Mouse (Mus musculus) hindlimb bud, embryonic 11.5 days (tissue): ENCODE measurements around the gene Mdm1.
"Not testable (repeated sequence)": the region's sequence is repeated elsewhere in the genome, so short reads cannot be mapped to it uniquely, and the experiment has no call there.

Experiments used
- DNase-seq: peaks from one replicate; pipeline ENCODE4 v3.0.0-alpha.2; 2012; ENCODE audit warnings: low read depth, low spot score; ENCODE audit errors: extremely low spot score

The Mdm1 gene

DNA sequence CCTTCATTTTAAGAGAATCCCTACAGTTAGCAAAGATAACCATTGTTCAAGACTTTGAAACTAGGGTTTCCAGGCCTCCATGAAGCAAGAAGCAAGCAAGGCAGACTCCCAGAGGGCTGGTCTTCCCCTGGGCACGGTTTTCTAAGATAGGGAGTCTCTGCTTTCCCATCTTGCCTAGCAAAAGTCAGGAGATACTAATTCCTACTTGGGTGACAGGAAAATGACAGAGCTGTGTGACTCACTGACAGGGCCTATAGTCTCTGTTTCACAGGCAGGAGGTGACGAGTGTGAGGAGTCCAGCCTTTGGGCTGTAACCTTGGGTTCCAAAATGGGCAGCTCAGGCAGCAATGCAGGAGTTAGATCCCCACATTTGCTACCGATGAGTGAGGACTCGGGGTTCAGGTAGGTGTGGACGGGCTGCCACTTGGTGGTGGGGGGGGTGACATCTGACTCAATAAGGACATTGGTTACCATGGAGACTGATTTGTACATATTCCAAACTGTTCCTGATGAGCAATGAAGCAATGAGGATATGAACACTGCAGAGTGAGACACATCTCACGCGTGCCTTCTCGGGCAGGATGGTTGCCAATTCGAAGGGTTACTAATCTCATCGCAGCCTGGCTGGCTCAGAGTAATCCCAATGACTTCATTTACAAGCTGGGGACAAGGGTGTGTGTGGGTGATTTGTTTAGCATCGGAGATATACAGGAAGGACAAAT, 19.0 kb upstream of the Mdm1 start:
- DNase-seq: no peak

DNA sequence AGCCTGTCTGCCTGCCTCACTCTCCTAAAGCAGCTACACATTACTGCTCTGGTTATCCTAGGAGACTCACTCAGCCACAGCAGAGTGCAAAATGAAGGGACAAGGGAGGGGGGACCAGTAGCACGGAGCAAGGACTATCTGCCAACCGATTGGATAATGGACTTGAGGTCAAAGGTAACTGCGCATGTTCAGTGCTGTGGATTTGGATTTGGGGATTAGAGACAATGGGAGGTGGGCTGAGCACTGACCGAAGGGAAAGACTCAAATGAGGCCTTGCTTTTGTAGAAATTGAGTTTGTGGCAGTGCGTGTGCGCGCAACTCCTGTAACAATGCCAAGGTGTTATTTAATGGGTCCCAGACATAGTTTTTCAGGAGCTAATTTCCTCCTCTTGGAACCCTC, 16.4 kb upstream of the Mdm1 start:
- no peak for DNase-seq

DNA sequence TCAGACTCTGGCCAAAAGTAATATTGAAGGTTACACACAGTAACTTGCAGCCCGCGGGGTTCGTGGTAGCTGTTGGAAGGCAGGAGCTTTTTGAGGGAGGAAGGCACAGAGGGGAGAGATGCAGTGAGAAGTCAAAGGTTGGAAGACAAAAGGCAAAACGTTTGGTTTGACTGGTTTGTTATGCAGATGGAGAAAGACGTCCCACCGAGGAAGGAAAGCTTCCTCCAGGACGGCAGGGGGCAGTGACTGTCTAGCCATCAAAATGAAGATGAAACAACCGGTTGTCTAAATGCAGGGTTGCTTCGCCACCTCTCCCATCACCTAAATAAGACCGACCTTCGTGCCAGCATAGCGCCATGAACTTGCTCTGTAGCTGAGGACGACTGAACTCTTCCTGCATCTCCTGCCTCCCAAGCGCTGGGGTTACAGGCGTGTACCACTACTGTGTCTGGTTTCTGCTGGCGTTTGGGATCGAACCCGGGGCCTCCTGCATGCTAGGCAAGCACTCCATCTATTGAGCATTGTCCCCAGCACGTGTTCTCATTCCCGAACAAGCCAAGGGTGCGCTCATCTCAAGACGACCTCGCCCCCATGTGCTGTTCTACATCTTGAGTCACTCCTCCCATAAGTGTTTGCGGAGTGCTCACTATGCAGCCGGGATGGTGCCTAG, 15.7 kb upstream of the Mdm1 start:
- DNase-seq: no peak

DNA sequence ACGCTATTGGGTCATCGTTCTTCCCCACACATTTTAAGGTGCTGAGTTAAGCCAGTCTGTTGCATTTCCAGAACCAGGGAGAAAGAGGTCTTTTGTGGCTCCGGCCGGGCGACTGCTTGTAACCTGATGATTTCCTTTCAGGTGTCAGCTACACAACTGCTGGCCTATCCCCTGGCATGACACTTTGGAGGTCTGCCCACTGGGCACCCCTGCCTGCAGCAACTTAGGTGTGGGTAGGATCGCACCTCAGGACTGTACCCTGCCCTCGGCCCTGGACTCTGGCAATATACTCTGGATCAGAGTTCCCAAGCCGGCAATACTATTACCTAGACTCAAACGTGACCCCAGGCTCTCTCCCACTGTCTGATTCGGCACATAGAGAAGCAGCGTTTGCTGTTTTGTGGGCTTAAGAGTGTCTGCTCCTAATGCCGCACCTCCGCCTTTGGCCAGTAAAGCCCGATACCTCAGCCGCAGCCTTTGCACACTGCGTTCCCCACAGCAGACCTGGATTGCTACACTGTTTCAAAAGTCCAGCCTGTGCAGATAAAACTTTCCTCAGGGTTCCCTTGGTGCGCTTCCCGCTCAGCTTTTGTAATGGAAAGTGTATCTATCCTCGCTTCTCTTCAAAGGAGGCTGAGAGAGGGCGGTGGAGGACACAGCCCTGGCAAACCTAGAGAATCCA, 12.5 kb upstream of the Mdm1 start:
- no peak for DNase-seq

DNA sequence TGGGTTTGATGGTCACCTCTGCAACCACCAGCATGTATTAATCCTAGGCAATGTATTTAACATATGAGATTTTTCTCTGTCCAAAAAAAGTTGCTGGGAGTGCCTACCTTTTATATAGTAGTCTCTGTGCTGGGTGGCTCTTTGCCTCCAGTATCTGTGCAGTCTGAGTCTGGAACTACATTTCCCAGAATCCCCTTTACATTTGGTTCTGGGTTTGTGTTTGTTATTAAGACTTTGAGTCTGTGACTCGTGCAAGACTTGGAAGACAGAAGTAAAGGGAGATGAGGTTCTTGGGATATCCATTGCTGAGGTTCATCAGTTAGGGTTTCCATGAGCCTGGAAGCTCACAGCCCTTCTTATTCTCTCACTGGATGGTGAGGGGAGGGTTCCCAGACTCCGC, 11.6 kb upstream of the Mdm1 start:
- no peak for DNase-seq

DNA sequence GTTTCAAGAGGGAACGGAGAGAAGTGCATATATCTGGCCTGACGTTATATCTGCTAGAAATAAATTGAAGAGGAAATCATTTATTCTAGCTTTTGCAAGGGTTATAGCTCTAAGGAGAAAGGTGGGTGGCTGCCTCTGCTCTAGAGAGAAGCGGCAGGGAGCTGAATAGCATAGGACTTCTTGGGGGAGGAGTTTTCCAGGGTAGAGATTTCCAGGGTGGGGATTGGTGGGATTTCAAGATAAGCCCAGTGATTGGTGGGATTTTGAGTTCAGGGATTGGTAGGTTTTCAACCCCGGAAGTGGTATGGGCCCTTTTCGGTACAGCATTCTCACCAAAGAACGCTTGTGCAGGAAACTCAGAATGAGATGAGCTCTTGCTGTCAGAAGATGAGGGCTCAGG, 8.6 kb upstream of the Mdm1 start:
- DNase-seq: no peak

DNA sequence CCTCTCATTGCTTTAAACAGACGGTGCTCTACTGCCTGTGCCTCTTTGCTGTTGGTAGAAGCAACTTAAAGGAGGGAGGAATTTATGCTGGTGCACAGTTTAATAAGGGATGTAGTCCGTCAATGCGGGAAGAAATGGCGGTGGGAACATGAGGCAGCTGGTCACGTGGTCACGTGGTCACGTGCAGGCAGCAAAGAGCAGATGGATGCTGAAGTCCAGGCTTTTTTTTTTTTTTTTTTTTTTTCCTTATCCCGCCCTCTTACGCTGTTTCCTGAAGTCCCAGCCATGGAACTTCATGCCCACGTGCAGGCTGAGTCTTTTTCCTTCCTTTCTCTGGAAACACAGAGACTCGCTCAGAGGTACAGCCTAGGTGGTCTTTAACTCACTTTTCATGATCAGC, 3.1 kb upstream of the Mdm1 start:
- DNase-seq: no peak

DNA sequence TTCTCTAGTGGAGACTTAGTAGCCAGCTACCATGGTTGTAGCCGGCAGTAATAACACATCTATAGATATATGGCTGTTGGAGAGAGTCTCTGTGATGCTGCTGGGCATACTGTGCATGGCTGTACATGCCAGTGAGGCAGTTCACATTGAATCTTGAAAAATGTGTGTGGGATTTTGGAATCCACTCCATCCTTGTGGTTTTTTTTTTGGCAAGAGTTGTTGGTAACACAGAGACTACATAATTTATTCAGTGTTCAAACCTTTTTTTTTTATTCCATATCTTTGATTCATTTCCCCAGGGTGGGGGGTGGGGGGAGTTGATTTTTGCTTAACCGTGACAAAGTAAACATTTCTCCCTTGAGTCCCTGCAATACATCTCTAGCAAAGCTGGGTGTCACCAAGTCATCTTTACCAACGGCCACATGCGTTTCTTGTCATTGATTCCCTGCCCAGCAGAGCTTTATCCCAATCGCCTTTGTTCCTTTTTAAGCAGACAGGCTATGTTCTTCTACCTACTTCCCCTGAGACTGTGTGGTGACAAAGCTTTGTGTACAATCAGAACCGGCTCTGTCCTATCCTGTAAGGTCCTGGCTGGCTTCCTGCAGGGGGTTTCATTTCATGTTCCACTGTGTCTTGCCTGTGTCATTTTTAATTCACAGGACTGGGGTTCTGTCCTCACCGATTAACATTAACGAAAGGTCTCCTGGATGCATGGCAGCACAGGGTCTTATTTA, 1.6 kb upstream of the Mdm1 start:
- DNase-seq: no peak

DNA sequence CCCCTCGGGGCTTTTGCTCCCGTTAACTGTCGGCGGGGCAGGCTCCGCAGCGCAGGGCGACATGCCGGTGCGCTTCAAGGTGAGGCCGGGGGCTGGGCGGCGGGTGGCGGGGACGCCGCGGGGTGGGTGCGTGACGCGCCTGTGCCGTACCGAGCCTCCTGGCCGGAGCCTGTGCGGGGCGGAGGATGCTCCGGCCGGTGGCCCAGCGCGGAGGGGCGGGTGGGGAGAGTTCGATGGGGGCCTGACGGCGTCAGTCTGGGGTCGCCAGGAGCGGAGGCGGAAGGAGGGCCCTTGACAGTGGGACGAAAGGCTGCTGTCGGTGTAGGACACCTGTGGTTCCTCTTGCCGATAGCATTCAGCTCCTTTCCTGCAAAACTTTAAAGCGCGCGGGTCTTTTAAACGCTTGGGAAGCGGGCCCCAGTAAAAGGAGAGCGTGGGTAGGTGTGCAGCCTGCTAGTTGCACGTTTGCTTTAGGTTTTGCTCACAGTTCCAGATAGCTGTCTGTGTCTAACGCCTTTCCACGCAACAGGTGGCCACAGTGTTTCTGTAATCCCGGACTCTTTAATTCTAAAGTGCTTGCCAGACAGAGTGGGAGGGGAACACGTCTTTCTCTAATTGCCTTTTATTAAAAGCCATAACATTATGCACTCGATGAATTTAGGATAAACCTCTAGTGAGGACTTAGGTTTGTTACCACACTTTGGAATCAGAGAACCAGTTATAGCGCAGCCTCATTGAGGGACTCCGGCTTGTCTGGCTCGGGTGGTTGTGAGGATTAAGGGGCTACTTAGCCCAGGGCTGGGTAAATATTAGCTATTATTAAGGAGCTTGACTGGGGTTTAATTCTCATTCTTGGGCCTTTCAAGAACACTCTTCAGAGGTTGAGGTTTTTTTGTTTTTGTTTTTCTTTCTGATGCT, 532 bp downstream of the Mdm1 start:
- no peak for DNase-seq

DNA sequence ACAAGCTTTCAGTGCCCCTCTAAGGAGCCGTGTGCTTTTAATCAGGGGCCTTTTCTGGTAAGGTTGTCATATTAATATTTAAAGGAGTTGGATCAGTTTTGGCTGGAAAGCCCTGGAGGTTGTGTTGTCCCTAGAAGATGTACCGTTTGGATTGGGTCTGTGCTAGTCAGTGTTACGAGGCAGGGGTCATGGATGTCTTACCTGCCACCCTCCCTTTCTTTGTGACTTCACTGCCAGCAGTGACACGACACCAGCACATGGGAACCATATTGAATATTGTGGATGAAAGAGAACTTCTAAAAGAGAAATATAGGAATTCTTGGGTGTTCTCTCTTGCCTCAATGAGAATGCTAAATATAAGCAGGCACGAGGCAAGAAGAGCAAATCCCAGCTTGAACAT, 7.8 kb downstream of the Mdm1 start:
- no peak for DNase-seq

DNA sequence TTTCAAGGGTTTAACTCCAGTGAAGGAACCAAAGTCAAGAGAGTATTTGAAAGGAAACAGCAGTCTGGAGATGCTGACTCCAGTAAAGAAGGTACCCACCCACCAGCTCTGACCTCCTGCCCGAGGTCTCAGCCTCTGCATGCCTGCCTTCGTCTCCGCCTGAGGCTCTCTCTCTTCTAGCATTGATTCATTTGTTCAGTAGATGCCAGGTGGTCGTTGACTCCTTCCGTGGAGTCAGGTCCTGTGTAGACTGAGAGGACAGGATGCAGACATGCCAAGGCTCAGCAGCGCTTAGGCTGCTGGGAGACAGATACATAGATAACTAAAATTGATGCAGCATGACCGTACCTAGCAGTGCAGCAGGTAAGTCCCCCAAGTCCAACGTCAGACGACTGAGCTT, 9.3 kb downstream of the Mdm1 start:
- DNase-seq: no peak

DNA sequence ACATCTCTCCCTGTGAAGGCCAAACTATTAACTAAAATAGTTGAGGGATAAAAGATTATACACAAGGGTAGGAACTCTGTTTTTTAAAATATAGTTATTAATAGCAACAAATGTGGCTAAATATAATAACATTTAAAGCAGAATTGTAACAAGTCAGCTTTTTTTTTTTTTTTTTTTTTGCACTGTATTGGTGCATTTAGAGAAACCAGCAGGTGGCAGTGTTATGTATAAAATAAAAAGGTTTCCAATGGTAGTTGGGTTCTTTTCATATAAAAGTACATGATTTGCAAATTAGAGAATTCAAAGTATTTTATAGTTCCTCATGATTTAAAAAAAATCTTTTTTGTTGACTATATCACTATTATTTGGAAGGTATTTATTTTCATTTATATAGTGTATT, 14.3 kb downstream of the Mdm1 start:
- no peak for DNase-seq

DNA sequence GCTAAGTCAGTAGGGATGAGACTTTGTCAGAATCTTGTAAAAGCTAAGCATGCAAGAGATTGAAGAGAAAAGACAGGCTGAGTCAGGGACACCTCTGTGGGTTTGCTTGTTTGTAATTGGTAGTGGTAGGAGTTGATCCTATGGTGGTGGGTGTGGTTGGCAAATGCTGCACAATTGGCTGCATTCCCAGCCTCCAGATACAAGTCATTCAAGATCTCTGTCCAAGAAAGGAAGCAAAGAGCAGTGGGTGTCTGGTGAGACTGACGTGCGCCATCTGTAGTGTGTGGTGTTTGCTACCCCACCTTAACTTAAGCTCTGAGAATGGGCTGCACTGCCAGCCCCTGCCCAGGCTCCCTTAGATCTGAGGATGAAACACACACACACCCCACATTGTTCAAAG, 19.5 kb downstream of the Mdm1 start:
- no peak for DNase-seq

DNA sequence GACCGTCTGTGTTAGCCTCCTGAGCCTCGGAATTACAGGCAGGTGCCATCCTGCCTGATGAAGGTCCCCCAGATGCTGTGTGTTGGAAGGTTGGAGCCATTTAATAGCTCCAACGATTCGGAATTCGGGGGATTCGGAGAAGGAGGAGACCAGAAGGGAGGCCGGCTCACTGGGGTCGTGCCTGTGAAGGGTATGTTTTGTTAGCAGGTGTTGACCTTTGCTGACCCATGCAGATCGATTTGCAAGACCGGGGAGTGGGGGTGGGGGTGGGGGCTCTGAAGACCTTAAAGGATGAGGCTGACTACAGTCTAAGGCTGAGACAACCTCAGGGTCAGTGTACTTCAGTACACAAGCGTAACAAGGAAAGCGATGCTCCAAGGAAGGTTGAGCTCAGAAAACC, 27.6 kb downstream of the Mdm1 start:
- DNase-seq: no peak

DNA sequence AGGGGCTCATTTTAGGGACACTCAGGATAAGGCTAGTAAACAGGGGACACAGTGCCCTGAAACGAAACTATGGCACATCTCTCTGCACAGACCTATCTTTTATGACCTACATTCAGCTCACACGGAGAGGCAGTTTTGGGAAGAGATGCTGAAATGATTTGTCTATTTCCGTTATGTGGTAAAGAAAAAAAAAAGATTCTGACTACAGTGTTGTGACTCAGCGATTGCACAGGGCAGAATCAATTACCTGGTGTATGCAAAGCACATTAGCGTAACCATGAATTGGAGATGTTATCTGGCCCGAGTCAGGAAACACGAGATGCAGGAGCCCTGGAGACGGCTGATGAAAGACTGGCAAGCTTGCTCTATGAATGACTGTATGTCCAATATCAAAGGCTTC, 30.8 kb downstream of the Mdm1 start:
- DNase-seq: no peak

DNA sequence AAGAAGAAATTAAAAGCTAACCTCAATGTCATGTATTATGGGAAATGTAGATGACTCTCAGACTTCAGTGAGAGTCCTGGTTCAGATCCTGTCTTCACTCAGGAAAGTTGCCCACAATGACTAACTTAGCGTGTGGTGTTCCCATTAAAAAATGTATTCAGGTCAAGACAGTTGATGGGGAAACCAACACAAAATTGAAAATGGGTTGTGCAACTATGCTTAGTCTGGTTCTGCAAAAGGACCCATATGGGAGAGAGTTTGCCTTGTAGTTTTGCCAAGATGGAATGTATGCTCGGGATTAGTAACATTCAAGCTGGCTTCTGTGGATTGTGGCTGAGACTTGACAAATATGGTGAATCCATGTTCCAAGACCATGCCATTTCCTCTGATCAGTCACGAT, 31.3 kb downstream of the Mdm1 start:
- DNase-seq: no peak

DNA sequence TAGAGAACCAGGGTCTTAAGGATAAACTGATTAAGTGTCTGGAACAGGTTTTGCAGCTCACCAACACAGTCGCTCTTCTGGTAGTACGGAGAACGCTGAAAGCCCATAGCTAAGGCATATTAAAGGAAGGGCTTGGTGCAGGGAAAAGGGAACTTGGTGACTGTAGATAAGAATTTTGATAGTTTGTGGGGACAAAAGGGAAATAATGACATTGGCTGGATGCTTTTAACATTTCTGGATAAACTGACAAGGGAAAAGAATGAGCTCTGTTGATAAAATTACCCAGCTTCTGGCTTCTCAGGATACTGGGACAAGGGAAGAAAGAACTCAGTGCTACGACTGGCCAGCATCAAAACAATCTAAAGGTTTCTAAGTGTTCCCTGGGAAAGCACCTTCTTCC, 33.9 kb downstream of the Mdm1 start:
- DNase-seq: not testable (repeated sequence)

DNA sequence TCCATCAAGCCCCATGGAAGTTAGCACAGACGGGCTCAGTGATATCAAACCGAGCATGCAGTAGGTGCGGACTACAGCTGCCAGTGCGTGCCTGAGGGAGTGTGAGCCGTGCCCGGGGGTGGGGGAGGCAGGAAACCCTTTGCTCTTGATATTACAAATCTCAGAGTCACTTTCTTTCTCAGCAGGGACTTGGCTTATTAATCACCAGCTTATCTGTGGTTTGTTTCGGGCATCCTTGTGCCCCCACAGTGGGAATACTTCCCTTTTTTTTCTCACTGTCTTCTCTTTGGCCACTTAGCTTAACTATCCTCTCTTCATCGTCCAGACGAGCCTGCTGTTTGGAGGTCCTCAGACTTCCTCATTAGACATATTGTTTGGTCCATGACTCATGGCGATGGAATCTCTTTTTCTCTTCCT, 37.1 kb downstream of the Mdm1 start:
- DNase-seq: no peak

DNA sequence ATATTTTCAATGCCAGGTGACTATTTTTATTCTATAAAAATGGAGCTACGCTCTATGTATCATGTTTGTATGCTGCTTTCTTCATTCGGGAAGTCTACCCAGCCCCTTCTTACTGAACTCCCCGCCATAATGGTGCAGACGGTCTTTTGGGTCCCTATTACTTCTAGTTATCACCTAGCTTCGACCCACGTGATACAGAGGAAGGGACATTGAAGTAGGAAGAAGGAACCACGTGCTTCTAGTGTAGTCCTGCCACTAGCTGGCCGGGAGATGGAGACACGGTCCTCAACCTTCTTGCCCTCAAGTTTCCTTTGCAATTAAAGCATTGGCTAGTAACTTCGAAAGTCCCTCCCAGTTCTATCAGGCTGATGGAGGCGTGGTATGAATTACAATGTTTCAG, 37.7 kb downstream of the Mdm1 start:
- DNase-seq: no peak

DNA sequence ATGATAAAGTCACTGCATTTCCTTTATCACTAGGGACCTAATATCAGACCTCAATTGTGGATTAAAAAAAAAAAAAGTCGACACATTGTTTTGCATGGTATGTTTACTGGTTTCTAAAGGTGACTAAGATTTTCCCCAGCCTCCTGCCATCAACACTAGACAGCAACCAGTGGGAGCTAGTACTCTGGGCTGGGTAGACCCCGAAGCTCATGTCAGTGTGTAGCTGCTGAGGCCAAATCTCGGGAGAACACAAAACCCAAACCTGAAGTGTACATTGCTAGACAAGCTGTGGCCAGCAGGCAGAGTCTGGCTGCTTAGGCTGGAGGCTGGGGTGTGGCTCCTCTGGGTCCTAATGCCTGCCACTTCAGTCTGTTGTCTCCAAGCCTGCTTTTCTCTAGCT, 53.5 kb downstream of the Mdm1 start:
- DNase-seq: not testable (repeated sequence)

DNA sequence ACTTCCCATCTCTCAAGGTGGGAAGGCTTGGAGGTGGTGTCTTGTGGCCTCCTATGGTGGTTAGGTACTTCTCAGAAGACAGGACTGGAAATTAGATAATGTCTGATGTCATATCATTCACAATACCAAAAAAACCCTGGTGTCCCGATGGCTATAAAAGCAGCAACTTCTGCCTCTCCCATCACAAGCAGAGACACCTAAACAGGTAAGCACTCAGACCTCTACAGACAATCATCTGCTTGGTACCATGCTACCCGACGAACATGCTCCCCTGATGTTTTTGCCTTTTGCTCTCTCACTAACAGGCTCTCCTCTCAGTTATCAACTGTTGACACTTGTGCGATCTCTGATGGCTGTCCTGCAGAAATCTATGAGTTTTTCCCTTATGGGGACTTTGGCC, 63.0 kb downstream of the Mdm1 start, which contains the start of gene Il22:
Gene Il22 (plus strand): TSS at position 301 of the 400 bp plus-strand sequence.
- DNase-seq: no peak
